Mouse (Mus musculus): ENCODE measurements around the gene Olfr1000. TPM values are rescaled to one million over a fixed set of nuclear protein-coding genes. Genes with fewer than 3 reads are reported as not detected.
A peak's percentile ranks its signal among the peaks of the same experiment; 100 is the strongest.
"Not testable (repeated sequence)": the region's sequence is repeated elsewhere in the genome, so short reads cannot be mapped to it uniquely, and the experiment has no call there.

Gene Olfr1000
- polyA plus RNA-seq (2012; rRNA removed) = not detected in 2 replicates

DNA sequence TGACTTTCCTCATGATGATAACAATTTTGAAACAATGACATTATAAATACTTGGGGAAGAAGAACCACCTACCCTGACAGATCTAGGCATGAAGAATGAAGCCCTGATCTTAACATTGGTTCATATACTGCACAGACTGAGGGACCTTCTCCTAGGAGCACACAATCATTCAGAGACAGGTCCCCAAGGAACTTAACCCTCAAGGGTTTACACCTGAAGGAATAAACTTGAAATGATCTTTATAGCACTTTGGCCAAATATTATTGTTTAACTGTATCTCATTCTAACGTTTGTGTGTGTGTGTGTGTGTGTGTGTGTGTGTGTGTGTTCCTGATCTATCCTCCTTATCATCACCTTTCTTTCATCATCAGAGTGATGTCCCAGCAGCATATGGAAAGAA lies at the start of gene Olfr1000:
Olfr1000 (minus strand) TSS at position 101 of the 400 bp plus-strand sequence.
- no peak for DNase-seq (ENCODE audit: low read depth in 1 of 2, low spot score in 2 of 2)
- no peaks in the 10 kb centered on the region for H3K4me1 ChIP-seq (ENCODE audit: control insufficient read depth, insufficient read depth, insufficient read length)
- H3K4me3 ChIP-seq (ENCODE audit: extremely low read depth, insufficient read depth, insufficient read length) = no peak within 1 kb of the TSS
- no peak within 1 kb of the TSS for H3K27ac ChIP-seq (ENCODE audit: insufficient read depth, low read length)
- H3K27me3 ChIP-seq (ENCODE audit: control insufficient read depth, insufficient read depth, low read length) = no peaks in the 10 kb centered on the region
- no peaks in the 10 kb centered on the region for H3K36me3 ChIP-seq (ENCODE audit: control insufficient read depth, insufficient read depth, low read length)
- TF ChIP-seq CTCF (IDR thresholded peaks at IDR 0.05; ENCODE audit: extremely low read depth, insufficient read depth, insufficient read length, insufficient replicate concordance) (no peak), POLR2A (IDR thresholded peaks at IDR 0.05; ENCODE audit: low read depth, low read length) (no peak)
- WGBS = 71% methylated on average over 1 of the region's 1 CpGs

DNA sequence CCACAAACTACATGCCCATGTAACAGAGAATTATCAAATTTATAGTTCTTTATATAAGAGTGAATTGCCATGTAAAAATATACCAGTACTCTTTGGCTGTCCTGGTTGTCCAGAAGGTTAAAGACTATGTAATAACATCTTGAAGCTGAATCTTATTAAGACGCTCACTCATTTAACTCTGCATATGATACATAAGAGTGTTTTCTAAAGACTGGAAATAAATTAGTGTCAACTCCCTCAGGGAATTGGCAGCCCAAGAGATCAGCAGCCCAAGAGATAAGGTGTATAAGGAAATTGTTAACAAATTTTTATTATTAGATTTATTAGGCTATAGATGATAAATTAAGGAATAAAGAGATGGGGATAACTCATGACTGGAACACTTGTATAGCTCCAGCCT lies 38.9 kb upstream of the Olfr1000 start, which contains the start of gene Olfr1002:
Olfr1002 (minus strand) TSS at position 101 of the 400 bp plus-strand sequence.
- no peaks in the 10 kb centered on the region for H3K36me3 ChIP-seq (ENCODE audit: control insufficient read depth, insufficient read depth, low read length)
- DNase-seq (ENCODE audit: low read depth in 1 of 2, low spot score in 2 of 2) = no peak
- no peak for TF ChIP-seq POLR2A (IDR thresholded peaks at IDR 0.05; ENCODE audit: low read depth, low read length)
- no peak for TF ChIP-seq CTCF (IDR thresholded peaks at IDR 0.05; ENCODE audit: extremely low read depth, insufficient read depth, insufficient read length, insufficient replicate concordance)
- no peak within 1 kb of the TSS for H3K27ac ChIP-seq (ENCODE audit: insufficient read depth, low read length)
- 95% methylated on average over 1 of the region's 1 CpGs for WGBS
- no peak within 1 kb of the TSS for H3K4me3 ChIP-seq (ENCODE audit: extremely low read depth, insufficient read depth, insufficient read length)
- H3K27me3 ChIP-seq (ENCODE audit: control insufficient read depth, insufficient read depth, low read length) = no peaks in the 10 kb centered on the region
- H3K4me1 ChIP-seq (ENCODE audit: control insufficient read depth, insufficient read depth, insufficient read length) = no peaks in the 10 kb centered on the region

DNA sequence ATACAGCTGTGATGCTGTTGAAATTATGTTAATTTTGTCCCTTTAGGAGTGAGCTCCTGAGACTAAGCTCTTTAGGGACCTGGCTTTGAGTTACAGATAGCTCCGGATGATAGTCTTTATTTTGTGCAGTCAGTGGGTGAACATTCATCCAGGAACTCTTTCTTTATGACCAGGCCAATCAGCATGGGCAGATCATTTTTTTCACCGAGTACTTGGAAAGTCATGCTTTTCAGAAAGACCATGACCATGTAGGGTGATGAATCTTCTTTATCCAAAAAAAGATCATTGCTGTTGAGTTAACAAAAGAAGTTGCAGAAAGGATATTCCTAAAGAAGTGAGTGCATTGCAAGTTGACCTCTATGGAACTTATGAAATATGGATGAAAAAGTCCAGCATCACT lies 23.1 kb downstream of the Olfr1000 start, which contains the start of gene Olfr998:
Olfr998 (plus strand) TSS at position 301 of the 400 bp plus-strand sequence.
- not testable (repeated sequence) for DNase-seq (ENCODE audit: low read depth in 1 of 2, low spot score in 2 of 2); H3K4me3 ChIP-seq (ENCODE audit: extremely low read depth, insufficient read depth, insufficient read length); H3K4me1 ChIP-seq (ENCODE audit: control insufficient read depth, insufficient read depth, insufficient read length); H3K27ac ChIP-seq (ENCODE audit: insufficient read depth, low read length); H3K36me3 ChIP-seq (ENCODE audit: control insufficient read depth, insufficient read depth, low read length); H3K27me3 ChIP-seq (ENCODE audit: control insufficient read depth, insufficient read depth, low read length)
- 81% methylated on average over 2 of the region's 2 CpGs for WGBS

DNA sequence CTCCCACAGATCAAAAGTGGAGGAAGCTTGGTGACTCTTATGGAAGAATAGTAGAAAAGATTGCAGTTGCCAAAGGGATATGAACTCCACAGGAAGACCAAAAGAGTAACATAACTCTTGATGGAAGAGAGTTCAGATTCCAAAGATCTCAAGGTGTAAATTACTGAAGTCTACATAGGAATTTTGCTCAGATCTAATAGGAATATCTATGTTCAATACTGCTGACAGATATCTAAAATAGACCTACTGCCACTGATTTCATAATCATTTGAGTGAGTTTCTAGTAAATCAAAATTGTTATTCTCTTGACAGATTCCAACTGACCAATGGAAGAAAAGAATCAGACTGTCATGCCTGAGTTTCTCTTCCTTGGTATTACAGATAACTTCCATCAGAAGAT lies 32.8 kb downstream of the Olfr1000 start, which contains the start of gene Olfr996:
Olfr996 (plus strand) TSS at position 301 of the 400 bp plus-strand sequence.
- TF ChIP-seq CTCF (IDR thresholded peaks at IDR 0.05; ENCODE audit: extremely low read depth, insufficient read depth, insufficient read length, insufficient replicate concordance) (no peak), POLR2A (IDR thresholded peaks at IDR 0.05; ENCODE audit: low read depth, low read length) (no peak)
- no peak for DNase-seq (ENCODE audit: low read depth in 1 of 2, low spot score in 2 of 2)
- H3K4me3 ChIP-seq (ENCODE audit: extremely low read depth, insufficient read depth, insufficient read length) = no peak within 1 kb of the TSS

DNA sequence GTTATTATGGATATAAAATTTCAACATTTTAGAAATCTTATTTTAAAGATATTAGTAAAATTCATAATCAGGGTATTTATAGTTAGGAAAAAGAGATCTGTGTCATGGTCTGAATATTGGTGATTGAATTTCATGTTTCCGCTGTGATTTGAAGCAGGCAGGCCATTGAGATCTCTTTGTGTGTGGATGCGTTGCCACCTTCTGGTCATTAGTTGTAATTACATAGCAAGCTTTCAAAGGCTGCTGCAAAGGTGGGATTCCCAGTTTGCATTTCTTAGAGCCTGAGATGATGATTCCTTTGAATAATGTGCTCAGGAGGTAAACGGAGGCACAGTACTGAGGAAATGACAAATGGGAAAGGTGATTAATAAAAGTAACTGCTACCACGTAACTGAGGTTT lies 50.5 kb downstream of the Olfr1000 start:
- Histone ChIP-seq H3K27me3 (ENCODE audit: control insufficient read depth, insufficient read depth, low read length) (no peaks in the 10 kb centered on the region), H3K36me3 (ENCODE audit: control insufficient read depth, insufficient read depth, low read length) (no peaks in the 10 kb centered on the region), H3K27ac (ENCODE audit: insufficient read depth, low read length) (no peak overlapping the region), H3K4me1 (ENCODE audit: control insufficient read depth, insufficient read depth, insufficient read length) (no peaks in the 10 kb centered on the region), H3K4me3 (ENCODE audit: extremely low read depth, insufficient read depth, insufficient read length) (no peak overlapping the region)
- TF ChIP-seq CTCF (IDR thresholded peaks at IDR 0.05; ENCODE audit: extremely low read depth, insufficient read depth, insufficient read length, insufficient replicate concordance) = peak; percentile 25; the same call in 1 of the 2 replicates
- TF ChIP-seq POLR2A (IDR thresholded peaks at IDR 0.05; ENCODE audit: low read depth, low read length) = no peak
- 36% methylated on average over 4 of the region's 4 CpGs for WGBS
- no peak for DNase-seq (ENCODE audit: low read depth in 1 of 2, low spot score in 2 of 2)

More for the DNA sequence above, 32.8 kb downstream of the Olfr1000 start, which contains the start of gene Olfr996:
- H3K27ac ChIP-seq (ENCODE audit: insufficient read depth, low read length) = no peak within 1 kb of the TSS
- no peaks in the 10 kb centered on the region for H3K27me3 ChIP-seq (ENCODE audit: control insufficient read depth, insufficient read depth, low read length)
- no peaks in the 10 kb centered on the region for H3K36me3 ChIP-seq (ENCODE audit: control insufficient read depth, insufficient read depth, low read length)
- no peaks in the 10 kb centered on the region for H3K4me1 ChIP-seq (ENCODE audit: control insufficient read depth, insufficient read depth, insufficient read length)

DNA sequence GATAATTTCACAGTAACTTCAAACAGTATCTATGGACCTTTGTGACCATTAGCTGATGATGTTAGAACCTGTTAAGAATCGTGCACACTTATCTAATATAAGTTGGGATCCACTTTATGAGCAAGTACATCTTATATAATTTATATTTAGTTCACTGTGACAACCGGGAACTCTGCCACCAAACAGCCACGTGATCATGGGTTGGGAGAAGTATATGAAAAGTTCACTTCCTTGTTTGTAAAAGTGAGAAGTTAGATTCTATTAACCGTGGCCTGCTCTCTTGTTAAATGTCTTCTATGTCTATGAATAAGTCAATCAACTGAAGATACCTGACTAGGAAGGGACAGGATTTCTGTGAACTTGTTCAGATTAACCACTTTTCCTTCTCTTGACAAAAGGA lies 51.5 kb downstream of the Olfr1000 start:
- Histone ChIP-seq H3K4me1 (ENCODE audit: control insufficient read depth, insufficient read depth, insufficient read length) (no peaks in the 10 kb centered on the region), H3K36me3 (ENCODE audit: control insufficient read depth, insufficient read depth, low read length) (no peaks in the 10 kb centered on the region), H3K27ac (ENCODE audit: insufficient read depth, low read length) (no peak overlapping the region), H3K27me3 (ENCODE audit: control insufficient read depth, insufficient read depth, low read length) (no peaks in the 10 kb centered on the region), H3K4me3 (ENCODE audit: extremely low read depth, insufficient read depth, insufficient read length) (no peak overlapping the region)
- 12% methylated on average over 4 of the region's 4 CpGs for WGBS
- no peak for DNase-seq (ENCODE audit: low read depth in 1 of 2, low spot score in 2 of 2)
- TF ChIP-seq POLR2A (IDR thresholded peaks at IDR 0.05; ENCODE audit: low read depth, low read length) = no peak
- TF ChIP-seq CTCF (IDR thresholded peaks at IDR 0.05; ENCODE audit: extremely low read depth, insufficient read depth, insufficient read length, insufficient replicate concordance) = no peak

Other genes with a start within 250 kb of the Olfr1000 start
- gene Olfr988, start 248.7 kb downstream of the Olfr1000 start, polyA plus RNA-seq (2012; rRNA removed) = not detected in 2 replicates
- gene Olfr992, start 202.4 kb downstream of the Olfr1000 start, polyA plus RNA-seq (2012; rRNA removed) = not detected in 2 replicates
- gene Olfr993, start 197.0 kb downstream of the Olfr1000 start, polyA plus RNA-seq (2012; rRNA removed) = not detected in 2 replicates
- gene Olfr994, start 175.5 kb downstream of the Olfr1000 start, polyA plus RNA-seq (2012; rRNA removed) = not detected in 2 replicates
- not detected in 2 replicates for gene Olfr995, start 168.3 kb downstream of the Olfr1000 start, polyA plus RNA-seq (2012; rRNA removed)
- not detected in 2 replicates for gene 4833423E24Rik, start 92.9 kb downstream of the Olfr1000 start, polyA plus RNA-seq (2012; rRNA removed)
- gene Olfr996, start 32.7 kb downstream of the Olfr1000 start, polyA plus RNA-seq (2012; rRNA removed) = not detected in 2 replicates
- not detected in 2 replicates for gene Olfr998, start 23.0 kb downstream of the Olfr1000 start, polyA plus RNA-seq (2012; rRNA removed)
- not detected in 2 replicates for gene Olfr1002, start 38.8 kb upstream of the Olfr1000 start, polyA plus RNA-seq (2012; rRNA removed)
- not detected in 2 replicates for gene Olfr154, start 52.6 kb upstream of the Olfr1000 start, polyA plus RNA-seq (2012; rRNA removed)
- gene Olfr1006, start 66.9 kb upstream of the Olfr1000 start, polyA plus RNA-seq (2012; rRNA removed) = not detected in 2 replicates
- not detected in 2 replicates for gene Olfr1008, start 77.5 kb upstream of the Olfr1000 start, polyA plus RNA-seq (2012; rRNA removed)
- not detected in 2 replicates for gene Olfr1009, start 103.5 kb upstream of the Olfr1000 start, polyA plus RNA-seq (2012; rRNA removed)
- gene Olfr1012, start 150.9 kb upstream of the Olfr1000 start, polyA plus RNA-seq (2012; rRNA removed) = not detected in 2 replicates
- not detected in 2 replicates for gene Olfr1013, start 155.2 kb upstream of the Olfr1000 start, polyA plus RNA-seq (2012; rRNA removed)
- not detected in 2 replicates for gene Olfr1014, start 160.8 kb upstream of the Olfr1000 start, polyA plus RNA-seq (2012; rRNA removed)
- not detected in 2 replicates for gene Olfr1015, start 170.1 kb upstream of the Olfr1000 start, polyA plus RNA-seq (2012; rRNA removed)
- gene Olfr1016, start 190.6 kb upstream of the Olfr1000 start, polyA plus RNA-seq (2012; rRNA removed) = not detected in 2 replicates
- gene Olfr1018, start 206.6 kb upstream of the Olfr1000 start, polyA plus RNA-seq (2012; rRNA removed) = not detected in 2 replicates
- gene Olfr1019, start 233.6 kb upstream of the Olfr1000 start, polyA plus RNA-seq (2012; rRNA removed) = not detected in 2 replicates
- gene Olfr1020, start 235.1 kb upstream of the Olfr1000 start, polyA plus RNA-seq (2012; rRNA removed) = not detected in 2 replicates

Measured in spleen, adult 2 months (tissue).